In genomic region chr1:38012104-38012503, GRCm38 (mm10) we compare ENCODE assay signal across 17 mouse cellular contexts. TPM values are rescaled to one million over a fixed set of nuclear protein-coding genes. Genes with fewer than 3 reads are reported as not detected.
DNase-seq lines count a peak whose midpoint lies in the region; ATAC-seq and TF ChIP-seq lines count a peak whose summit lies in the region.
"Had no signal": no experiment of that assay in that cellular context is flagged by ENCODE, and none has a peak within 500 bp of the region (broad histone marks: within the 10 kb centered on the region; RNA-seq: fewer than 3 reads in every experiment).

No protein-coding gene starts in this region.

- no peaks in the 10 kb centered on the region for H3K27me3 ChIP-seq in heart, embryonic 11.5 days (ENCODE audit: control insufficient read depth, insufficient read depth, low read length)
- no peaks in the 10 kb centered on the region for H3K27me3 ChIP-seq in liver, embryonic 12.5 days (replicated peaks)
- H3K27me3 ChIP-seq in intestine, postnatal 0 days (replicated peaks; ENCODE audit: control insufficient read depth, insufficient read depth, low read length) = no peaks in the 10 kb centered on the region
- H3K27me3 ChIP-seq: embryonic facial prominence, embryonic 12.5 days; forebrain, embryonic 13.5 days; limb, embryonic 13.5 days; midbrain, embryonic 13.5 days had no signal

- DNase-seq in heart, postnatal 4 days = no peak
- DNase-seq in spleen, adult 18-20 months = peak; percentile 23 to 28
- no peak for DNase-seq in spleen, postnatal 14 days (ENCODE audit: low spot score in 2 of 2)
- DNase-seq in urinary bladder, postnatal 36 days (ENCODE audit: low spot score in 2 of 2) = no peak
- DNase-seq: cerebellum, postnatal 10 days; thymus, postnatal 14 days had no signal

- H3K4me3 ChIP-seq in heart, embryonic 11.5 days (ENCODE audit: low read depth, low read length) = no peak overlapping the region
- H3K4me3 ChIP-seq in liver, embryonic 12.5 days = peak overlapping the region; percentile 32
- no peak overlapping the region for H3K4me3 ChIP-seq in intestine, postnatal 0 days (ENCODE audit: low read depth, low read length)
- H3K4me3 ChIP-seq: embryonic facial prominence, embryonic 12.5 days; forebrain, embryonic 13.5 days; limb, embryonic 13.5 days; midbrain, embryonic 13.5 days had no signal

- no peak for TF ChIP-seq CTCF in intestine, postnatal 0 days (IDR thresholded peaks at IDR 0.05; ENCODE audit: low read depth)

- ATAC-seq in heart, embryonic 11.5 days (replicated peaks; ENCODE audit: insufficient number of reproducible peaks, low FRiP score, low TSS enrichment) = no peak
- peak; percentile 19 for ATAC-seq in liver, embryonic 12.5 days
- ATAC-seq in neutrophil, adult 5-6 weeks (ENCODE audit: extremely low read depth, insufficient number of reproducible peaks, low FRiP score, poor library complexity, severe bottlenecking) = 0 out of 2 replicates have a peak, but pooled peaks have one; percentile 39
- no peak for ATAC-seq in intestine, postnatal 0 days
- ATAC-seq: forebrain, embryonic 13.5 days; midbrain, embryonic 13.5 days had no signal

- no peaks in the 10 kb centered on the region for H3K9me3 ChIP-seq in heart, embryonic 11.5 days (replicated peaks; ENCODE audit: control insufficient read depth, low read length)
- H3K9me3 ChIP-seq in liver, embryonic 12.5 days (replicated peaks) = no peaks in the 10 kb centered on the region
- no peaks in the 10 kb centered on the region for H3K9me3 ChIP-seq in intestine, postnatal 0 days (ENCODE audit: control insufficient read depth)
- H3K9me3 ChIP-seq: embryonic facial prominence, embryonic 12.5 days; forebrain, embryonic 13.5 days; limb, embryonic 13.5 days; midbrain, embryonic 13.5 days had no signal

- H3K4me2 ChIP-seq in heart, embryonic 11.5 days = no peak overlapping the region
- peak overlapping the region; percentile 71 for H3K4me2 ChIP-seq in liver, embryonic 12.5 days
- H3K4me2 ChIP-seq in intestine, postnatal 0 days (replicated peaks; ENCODE audit: low read depth) = no peak overlapping the region
- H3K4me2 ChIP-seq: embryonic facial prominence, embryonic 12.5 days; forebrain, embryonic 13.5 days; hindbrain, embryonic 14.5 days; limb, embryonic 13.5 days; midbrain, embryonic 13.5 days had no signal

- H3K9ac ChIP-seq in heart, embryonic 11.5 days (ENCODE audit: low read depth, low read length) = no peak overlapping the region
- H3K9ac ChIP-seq in liver, embryonic 12.5 days = peak overlapping the region; percentile 62
- no peak overlapping the region for H3K9ac ChIP-seq in intestine, postnatal 0 days (ENCODE audit: low read depth, low read length)
- H3K9ac ChIP-seq: embryonic facial prominence, embryonic 12.5 days; forebrain, embryonic 13.5 days; hindbrain, embryonic 14.5 days; limb, embryonic 13.5 days; midbrain, embryonic 13.5 days had no signal

- peak overlapping the region; percentile 50; the same call in 1 of the 2 replicates for H3K27ac ChIP-seq in heart, embryonic 11.5 days (ENCODE audit: low read depth, low read length)
- H3K27ac ChIP-seq in liver, embryonic 12.5 days = peak overlapping the region; percentile 98
- H3K27ac ChIP-seq in intestine, postnatal 0 days (ENCODE audit: low read depth, low read length) = no peak overlapping the region
- H3K27ac ChIP-seq: embryonic facial prominence, embryonic 12.5 days; forebrain, embryonic 13.5 days; hindbrain, embryonic 14.5 days; limb, embryonic 13.5 days; midbrain, embryonic 13.5 days had no signal

- 0 out of 2 replicates have a peak, but pooled peaks cover 3% of the 10 kb centered on the region for H3K4me1 ChIP-seq in heart, embryonic 11.5 days (ENCODE audit: control insufficient read depth, insufficient read depth, low read length)
- H3K4me1 ChIP-seq in liver, embryonic 12.5 days = peaks cover 82% of the 10 kb centered on the region
- H3K4me1 ChIP-seq in intestine, postnatal 0 days (replicated peaks; ENCODE audit: control insufficient read depth, insufficient read depth, low read length) = 0 out of 2 replicates have a peak, but pooled peaks cover 4% of the 10 kb centered on the region
- H3K4me1 ChIP-seq: embryonic facial prominence, embryonic 12.5 days; forebrain, embryonic 13.5 days; midbrain, embryonic 13.5 days had no signal

- 73% methylated on average over 3 of the region's 3 CpGs for WGBS in heart, embryonic 11.5 days (ENCODE audit: insufficient replicate concordance)
- WGBS in liver, embryonic 12.5 days (ENCODE audit: insufficient replicate concordance) = 35% methylated on average over 3 of the region's 3 CpGs
- WGBS in intestine, postnatal 0 days = 89% methylated on average over 3 of the region's 3 CpGs

- H3K36me3 ChIP-seq in heart, embryonic 11.5 days (ENCODE audit: control insufficient read depth, insufficient read depth, low read length) = no peaks in the 10 kb centered on the region
- H3K36me3 ChIP-seq in liver, embryonic 12.5 days = no peaks in the 10 kb centered on the region
- no peaks in the 10 kb centered on the region for H3K36me3 ChIP-seq in intestine, postnatal 0 days (ENCODE audit: control insufficient read depth, insufficient read depth)
- H3K36me3 ChIP-seq: embryonic facial prominence, embryonic 12.5 days; limb, embryonic 13.5 days; midbrain, embryonic 13.5 days had no signal

RNA-seq across cellular contexts. Expression of gene Eif5b, which starts 14.3 kb away (rescaled TPM):
- polyA plus RNA-seq in heart, embryonic 11.5 days (2014; fragmentation: Nextera tagmentation; extraction: Ambion mirVana) = 24.6 and 27.2 TPM in 2 replicates
- total RNA-seq in heart, postnatal 4 days (2021) = 10 to 100 TPM; 36.4 to 36.7 TPM
- polyA plus RNA-seq in liver, embryonic 12.5 days (2016; fragmentation: Nextera tagmentation; extraction: Ambion mirVana) = 28.5 and 28.8 TPM in 2 replicates
- total RNA-seq in neutrophil, adult 5-6 weeks (2017) = 22.1 and 24.2 TPM in 2 replicates
- polyA plus RNA-seq in intestine, postnatal 0 days (2015; fragmentation: Nextera tagmentation; extraction: Ambion mirVana) = 14.8 and 17.2 TPM in 2 replicates

RNA-seq across cellular contexts. Expression of gene Txndc9, which starts 14.4 kb away (rescaled TPM):
- 120 and 126 TPM in 2 replicates for polyA plus RNA-seq in heart, embryonic 11.5 days (2014; fragmentation: Nextera tagmentation; extraction: Ambion mirVana)
- 10 to 100 TPM; 67.9 to 72.0 TPM for total RNA-seq in heart, postnatal 4 days (2021)
- 82.7 and 86.3 TPM in 2 replicates for polyA plus RNA-seq in liver, embryonic 12.5 days (2016; fragmentation: Nextera tagmentation; extraction: Ambion mirVana)
- 59.2 and 63.0 TPM in 2 replicates for total RNA-seq in neutrophil, adult 5-6 weeks (2017)
- polyA plus RNA-seq in intestine, postnatal 0 days (2015; fragmentation: Nextera tagmentation; extraction: Ambion mirVana) = 101 and 103 TPM in 2 replicates

RNA-seq across cellular contexts. Expression of gene Lyg1, which starts 54.5 kb away (rescaled TPM):
- polyA plus RNA-seq in heart, embryonic 11.5 days (2014; fragmentation: Nextera tagmentation; extraction: Ambion mirVana) = not detected in 2 replicates
- not detected for total RNA-seq in heart, postnatal 4 days (2021)
- not detected in 2 replicates for polyA plus RNA-seq in liver, embryonic 12.5 days (2016; fragmentation: Nextera tagmentation; extraction: Ambion mirVana)
- total RNA-seq in neutrophil, adult 5-6 weeks (2017) = not detected in 2 replicates
- not detected in 2 replicates for polyA plus RNA-seq in intestine, postnatal 0 days (2015; fragmentation: Nextera tagmentation; extraction: Ambion mirVana)
- total RNA-seq: layer of hippocampus, adult 8-10 months had no signal
- polyA plus RNA-seq: embryonic facial prominence, embryonic 12.5 days; forebrain, embryonic 13.5 days; hindbrain, embryonic 14.5 days; kidney, embryonic 14.5 days; limb, embryonic 13.5 days; midbrain, embryonic 13.5 days had no signal

Comparison
In these comparisons a context has a peak if more than half of its experiments do, and no peak if none do; other contexts are left out.
1. DNase-seq: peak in spleen, adult 18-20 months (2 of 2); none in heart, postnatal 4 days (single experiment), spleen, postnatal 14 days (0 of 2) and urinary bladder, postnatal 36 days (0 of 2).
2. ATAC-seq: peak in liver, embryonic 12.5 days (single experiment) and neutrophil, adult 5-6 weeks (single experiment); none in heart, embryonic 11.5 days (single experiment) and intestine, postnatal 0 days (single experiment).